Mouse (Mus musculus) heart, postnatal 0 days (tissue): ENCODE results near the gene Slc39a3.

Experiments
- CTCF ChIP-seq: IDR thresholded peaks from 2 replicates; pipeline ENCODE4 v1.5.1; 2016; ENCODE audit warnings: antibody characterized with exemption, control low read depth, low read depth
- EP300 ChIP-seq: IDR thresholded peaks from 2 replicates; pipeline ENCODE4 v1.6.1; 2016; ENCODE audit warnings: antibody characterized with exemption, low read depth

DNA sequence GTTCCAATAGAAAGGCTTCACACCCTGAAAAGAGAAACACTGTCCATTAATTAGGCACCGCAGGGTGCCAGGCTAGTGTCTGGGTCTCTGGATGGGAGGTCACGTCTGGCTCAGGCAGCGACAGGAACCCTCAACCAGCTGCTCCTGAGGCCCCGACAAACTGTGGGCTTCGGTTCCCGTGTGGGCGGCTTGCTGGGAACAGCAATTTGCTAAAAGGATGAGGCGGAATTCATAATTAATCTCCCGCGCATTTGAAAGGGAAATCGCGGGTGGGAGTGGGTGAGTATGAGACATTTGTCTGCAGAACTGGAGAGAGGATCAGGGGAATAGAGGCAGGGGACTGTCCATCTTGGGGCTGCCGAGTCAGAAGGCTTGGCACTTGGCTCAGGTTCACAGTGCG is 39.2 kb downstream of the Slc39a3 start:
- no peak for TF ChIP-seq CTCF
- TF ChIP-seq EP300: no peak
